Mouse (Mus musculus) erythroblast, embryonic 14.5 days (primary cell): ENCODE measurements around the gene Becn1. TPM values are rescaled to one million over a fixed set of nuclear protein-coding genes. Genes with fewer than 3 reads are reported as not detected.

Experiments
- H3K27me3 ChIP-seq: 2 replicates; pipeline ENCODE4 v1.6.1; 2012; ENCODE audit warnings: inconsistent platforms; ENCODE audit not compliant: control insufficient read depth
- H3K36me3 ChIP-seq: 2 replicates; pipeline ENCODE4 v1.6.1; 2012; ENCODE audit warnings: mild to moderate bottlenecking, inconsistent platforms; ENCODE audit not compliant: control insufficient read depth
- H3K4me1 ChIP-seq: 2 replicates; pipeline ENCODE4 v1.6.1; 2012; ENCODE audit warnings: inconsistent platforms; ENCODE audit not compliant: control insufficient read depth
- H3K4me3 ChIP-seq: replicated peaks from 2 replicates; pipeline ENCODE3; 2012; ENCODE audit warnings: moderate library complexity, mild to moderate bottlenecking, inconsistent platforms
- H3K9me3 ChIP-seq: 2 replicates; pipeline ENCODE4 v1.6.1; 2012; ENCODE audit warnings: low read length, inconsistent platforms, mixed read lengths; ENCODE audit not compliant: control insufficient read depth
- GATA1 ChIP-seq: IDR thresholded peaks from 2 replicates; pipeline ENCODE4 v1.6.1; 2012; ENCODE audit warnings: low read length, inconsistent platforms, mixed read lengths
- TAL1 ChIP-seq: IDR thresholded peaks from 3 replicates; pipeline ENCODE4 v1.6.1; 2012; ENCODE audit warnings: low read length, inconsistent platforms, mixed read lengths
- polyA plus RNA-seq: library from polyadenylated mRNA; stranded (reverse); fragments of >175 nt; gene quantifications from 2 replicates; pipeline ENCODE4 v1.2.3, GENCODE M21; 2012

Becn1 gene
- polyA plus RNA-seq, 1 experiment = 19.6 TPM

GRCm38 (mm10) chr11:101300881-101301280 is 1.2 kb downstream of the Becn1 start:
- H3K9me3 ChIP-seq = no peaks in the 10 kb centered on the region
- peaks cover 54% of the 10 kb centered on the region for H3K36me3 ChIP-seq
- H3K4me3 ChIP-seq = peak overlapping the region; percentile 70
- TF ChIP-seq TAL1 (no peak), GATA1 (no peak)
- no peaks in the 10 kb centered on the region for H3K27me3 ChIP-seq
- peaks cover 41% of the 10 kb centered on the region for H3K4me1 ChIP-seq

GRCm38 (mm10) chr11:101295191-101295590 is 6.9 kb downstream of the Becn1 start:
- no peak for TF ChIP-seq GATA1
- TF ChIP-seq TAL1 = no peak
- peaks cover 18% of the 10 kb centered on the region for H3K4me1 ChIP-seq
- H3K9me3 ChIP-seq = no peaks in the 10 kb centered on the region
- no peaks in the 10 kb centered on the region for H3K27me3 ChIP-seq
- no peak overlapping the region for H3K4me3 ChIP-seq
- peaks cover 100% of the 10 kb centered on the region for H3K36me3 ChIP-seq

- no peak for TF ChIP-seq TAL1
- TF ChIP-seq GATA1 = no peak
- H3K27me3 ChIP-seq = no peaks in the 10 kb centered on the region
- H3K4me3 ChIP-seq = no peak overlapping the region
- H3K9me3 ChIP-seq = no peaks in the 10 kb centered on the region
- peaks cover 100% of the 10 kb centered on the region for H3K36me3 ChIP-seq
- H3K4me1 ChIP-seq = no peaks in the 10 kb centered on the region; the same call in 1 of the 2 replicates
Observed at GRCm38 (mm10) chr11:101291231-101291630, 10.9 kb downstream of the Becn1 start.

GRCm38 (mm10) chr11:101287306-101287705 is 14.8 kb downstream of the Becn1 start:
- Histone ChIP-seq H3K27me3 (no peaks in the 10 kb centered on the region), H3K9me3 (no peaks in the 10 kb centered on the region), H3K4me1 (no peaks in the 10 kb centered on the region; the same call in 1 of the 2 replicates), H3K36me3 (peaks cover 90% of the 10 kb centered on the region), H3K4me3 (no peak overlapping the region)
- no peak for TF ChIP-seq TAL1
- TF ChIP-seq GATA1 = no peak

GRCm38 (mm10) chr11:101283805-101284204 is 18.3 kb downstream of the Becn1 start:
- Histone ChIP-seq H3K36me3 (peaks cover 55% of the 10 kb centered on the region), H3K4me1 (peaks cover 8% of the 10 kb centered on the region), H3K27me3 (peaks cover 5% of the 10 kb centered on the region), H3K9me3 (no peaks in the 10 kb centered on the region), H3K4me3 (no peak overlapping the region)
- TF ChIP-seq TAL1 = no peak

GRCm38 (mm10) chr11:101282896-101283295 is 19.2 kb downstream of the Becn1 start:
- Histone ChIP-seq H3K4me3 (no peak overlapping the region), H3K27me3 (peaks cover 5% of the 10 kb centered on the region), H3K4me1 (peaks cover 17% of the 10 kb centered on the region), H3K36me3 (peaks cover 48% of the 10 kb centered on the region), H3K9me3 (no peaks in the 10 kb centered on the region)
- TF ChIP-seq TAL1 (no peak), GATA1 (no peak)

- H3K4me3 ChIP-seq = no peak overlapping the region
- peaks cover 5% of the 10 kb centered on the region for H3K27me3 ChIP-seq
- H3K36me3 ChIP-seq = peaks cover 48% of the 10 kb centered on the region
- TF ChIP-seq TAL1 (no peak), GATA1 (no peak)
- H3K4me1 ChIP-seq = peaks cover 38% of the 10 kb centered on the region
- H3K9me3 ChIP-seq = no peaks in the 10 kb centered on the region
Observed at GRCm38 (mm10) chr11:101280837-101281236, 21.2 kb downstream of the Becn1 start.

GRCm38 (mm10) chr11:101279193-101279569 is 22.9 kb downstream of the Becn1 start:
- Histone ChIP-seq H3K4me3 (peak overlapping the region; percentile 83), H3K27me3 (peaks cover 5% of the 10 kb centered on the region), H3K36me3 (peaks cover 42% of the 10 kb centered on the region), H3K9me3 (no peaks in the 10 kb centered on the region), H3K4me1 (peaks cover 38% of the 10 kb centered on the region)
- TF ChIP-seq TAL1 = no peak

GRCm38 (mm10) chr11:101278223-101279192 is 23.6 kb downstream of the Becn1 start, which contains the start of the genes Cntd1 and Coa3:
Gene Cntd1 (plus strand): TSS chr11:101279012.
Gene Coa3 (minus strand): TSS chr11:101279114.
- peak within 1 kb of the TSS; percentile 83 for H3K4me3 ChIP-seq
- H3K9me3 ChIP-seq = no peaks in the 10 kb centered on the region
- H3K27me3 ChIP-seq = peaks cover 5% of the 10 kb centered on the region
- H3K4me1 ChIP-seq = peaks cover 38% of the 10 kb centered on the region
- no peak for TF ChIP-seq GATA1
- H3K36me3 ChIP-seq = peaks cover 41% of the 10 kb centered on the region
